Mouse (Mus musculus): ENCODE results near the gene 2010300C02Rik. TPM values are rescaled to one million over a fixed set of nuclear protein-coding genes. Genes with fewer than 3 reads are reported as not detected.

The 2010300C02Rik gene
- polyA plus RNA-seq, 1 experiment = not detected

GRCm38 (mm10) chr1:37565396-37565795, 154.5 kb downstream of the 2010300C02Rik start:
- Histone ChIP-seq H3K27ac (replicated peaks; ENCODE audit: low read depth, low read length) (no peak overlapping the region), H3K4me3 (ENCODE audit: insufficient read depth, low read depth, low read length) (no peak overlapping the region), H3K4me1 (ENCODE audit: control insufficient read depth, insufficient read depth, insufficient read length, low read length) (no peaks in the 10 kb centered on the region)

GRCm38 (mm10) chr1:37561955-37562354, 157.9 kb downstream of the 2010300C02Rik start:
- Histone ChIP-seq H3K27ac (replicated peaks; ENCODE audit: low read depth, low read length) (no peak overlapping the region), H3K4me1 (ENCODE audit: control insufficient read depth, insufficient read depth, insufficient read length, low read length) (no peaks in the 10 kb centered on the region), H3K4me3 (ENCODE audit: insufficient read depth, low read depth, low read length) (no peak overlapping the region)

Other genes starting within 250 kb of the 2010300C02Rik start
- 2.2 and 2.4 TPM in 2 replicates for gene Mgat4a, start 179.1 kb downstream of the 2010300C02Rik start, polyA plus RNA-seq (2012; ENCODE audit: insufficient read depth, insufficient read length, missing spikeins)
- gene Tsga10, start 146.3 kb upstream of the 2010300C02Rik start, polyA plus RNA-seq (2012; ENCODE audit: insufficient read depth, insufficient read length, missing spikeins) = 6.1 and 8.5 TPM in 2 replicates
- gene Lipt1, start 151.7 kb upstream of the 2010300C02Rik start, polyA plus RNA-seq (2012; ENCODE audit: insufficient read depth, insufficient read length, missing spikeins) = 29.3 and 30.5 TPM in 2 replicates
- gene Mitd1, start 170.3 kb upstream of the 2010300C02Rik start, polyA plus RNA-seq (2012; ENCODE audit: insufficient read depth, insufficient read length, missing spikeins) = 12.3 and 12.8 TPM in 2 replicates
- 718 and 851 TPM in 2 replicates for gene Mrpl30, start 170.4 kb upstream of the 2010300C02Rik start, polyA plus RNA-seq (2012; ENCODE audit: insufficient read depth, insufficient read length, missing spikeins)
- gene Lyg2, start 196.4 kb upstream of the 2010300C02Rik start, polyA plus RNA-seq (2012; ENCODE audit: insufficient read depth, insufficient read length, missing spikeins) = not detected in 2 replicates
- gene Lyg1, start 237.7 kb upstream of the 2010300C02Rik start, polyA plus RNA-seq (2012; ENCODE audit: insufficient read depth, insufficient read length, missing spikeins) = not detected in 2 replicates

Measured in brown adipose tissue, adult 24 weeks (tissue).